In the genomic region with DNA sequence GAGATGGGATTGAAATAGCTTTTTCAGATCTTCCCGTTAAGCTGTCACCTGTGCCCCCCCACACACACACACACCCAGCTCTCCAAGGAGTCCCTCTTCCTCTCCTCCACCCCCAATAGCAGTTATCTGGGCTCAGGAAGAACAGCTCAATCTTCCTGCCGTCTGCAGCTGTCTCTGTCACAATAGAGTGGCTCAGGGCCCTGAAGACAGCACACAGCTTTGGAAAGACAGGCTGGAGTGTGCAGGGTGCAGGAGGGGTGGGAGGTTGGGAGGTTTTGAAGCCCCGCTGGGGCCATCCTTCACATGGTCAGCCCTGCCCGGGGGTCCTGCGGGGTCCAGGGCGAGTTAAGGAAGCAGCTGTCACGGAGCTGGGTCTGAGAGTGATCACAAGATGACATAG, we compare ENCODE assay signal across 11 mouse cellular contexts.
DNase-seq lines count a peak whose midpoint lies in the region; ATAC-seq and TF ChIP-seq lines count a peak whose summit lies in the region.
"Had no signal": no experiment of that assay in that cellular context is flagged by ENCODE, and none has a peak within 500 bp of the region (broad histone marks: within the 10 kb centered on the region; RNA-seq: fewer than 3 reads in every experiment).

No protein-coding gene starts in this region.

- ATAC-seq in intestine, embryonic 15.5 days = no peak
- ATAC-seq in intestine, postnatal 0 days = no peak
- no peak for ATAC-seq in forebrain, embryonic 12.5 days (ENCODE audit: low FRiP score)
- ATAC-seq in forebrain, embryonic 16.5 days = peak; percentile 67; the same call in 1 of the 2 replicates
- no peak; the same call in 1 of the 2 replicates for ATAC-seq in midbrain, embryonic 14.5 days (ENCODE audit: low FRiP score, low TSS enrichment)

- WGBS in intestine, embryonic 15.5 days = 21% methylated on average over 7 of the region's 7 CpGs
- 28% methylated on average over 7 of the region's 7 CpGs for WGBS in intestine, postnatal 0 days
- 13% methylated on average over 7 of the region's 7 CpGs for WGBS in forebrain, embryonic 12.5 days
- WGBS in forebrain, embryonic 16.5 days = 15% methylated on average over 7 of the region's 7 CpGs
- WGBS in midbrain, embryonic 14.5 days = 4% methylated on average over 7 of the region's 7 CpGs

- no peak overlapping the region for H3K4me3 ChIP-seq in intestine, embryonic 15.5 days (replicated peaks)
- H3K4me3 ChIP-seq in intestine, postnatal 0 days (ENCODE audit: low read depth, low read length) = no peak overlapping the region
- H3K4me3 ChIP-seq in forebrain, embryonic 12.5 days (replicated peaks) = no peak overlapping the region
- H3K4me3 ChIP-seq in forebrain, embryonic 16.5 days (replicated peaks; ENCODE audit: low read length) = no peak overlapping the region
- H3K4me3 ChIP-seq in midbrain, embryonic 14.5 days (replicated peaks; ENCODE audit: low read depth, low read length) = no peak overlapping the region

- no peaks in the 10 kb centered on the region for H3K9me3 ChIP-seq in intestine, embryonic 15.5 days
- no peaks in the 10 kb centered on the region for H3K9me3 ChIP-seq in intestine, postnatal 0 days (ENCODE audit: control insufficient read depth)
- no peaks in the 10 kb centered on the region for H3K9me3 ChIP-seq in forebrain, embryonic 12.5 days
- no peaks in the 10 kb centered on the region for H3K9me3 ChIP-seq in forebrain, embryonic 16.5 days (ENCODE audit: control insufficient read depth, low read length)
- no peaks in the 10 kb centered on the region for H3K9me3 ChIP-seq in midbrain, embryonic 14.5 days (ENCODE audit: control insufficient read depth, low read length)
- H3K9me3 ChIP-seq: embryonic facial prominence, embryonic 12.5 days had no signal

- TF ChIP-seq CTCF in intestine, postnatal 0 days (IDR thresholded peaks at IDR 0.05; ENCODE audit: low read depth) = no peak

- H3K27ac ChIP-seq in intestine, embryonic 15.5 days = no peak overlapping the region
- no peak overlapping the region for H3K27ac ChIP-seq in intestine, postnatal 0 days (ENCODE audit: low read depth, low read length)
- 0 out of 2 replicates have a peak overlapping the region, but pooled peaks have one; percentile 36 for H3K27ac ChIP-seq in forebrain, embryonic 12.5 days
- no peak overlapping the region for H3K27ac ChIP-seq in forebrain, embryonic 16.5 days (ENCODE audit: low read length)
- no peak overlapping the region for H3K27ac ChIP-seq in midbrain, embryonic 14.5 days (replicated peaks; ENCODE audit: low read depth, low read length)
- H3K27ac ChIP-seq: embryonic facial prominence, embryonic 12.5 days had no signal

- H3K4me2 ChIP-seq in intestine, embryonic 15.5 days (replicated peaks) = 0 out of 2 replicates have a peak overlapping the region, but pooled peaks have one; percentile 57
- H3K4me2 ChIP-seq in intestine, postnatal 0 days (replicated peaks; ENCODE audit: low read depth) = no peak overlapping the region
- H3K4me2 ChIP-seq in forebrain, embryonic 12.5 days = peak overlapping the region; percentile 50
- no peak overlapping the region for H3K4me2 ChIP-seq in forebrain, embryonic 16.5 days (ENCODE audit: low read length)
- no peak overlapping the region; the same call in 1 of the 2 replicates for H3K4me2 ChIP-seq in midbrain, embryonic 14.5 days (ENCODE audit: low read length)

- DNase-seq in midbrain, embryonic 14.5 days = peak; percentile 42
- no peak for DNase-seq in MN1 (ENCODE audit: low spot score)
- DNase-seq in adrenal gland, postnatal 10 days = no peak
- DNase-seq in lung, postnatal 25 days (ENCODE audit: low spot score) = no peak
- DNase-seq: liver; thymus, postnatal 4 days had no signal

- peaks cover 19% of the 10 kb centered on the region for H3K4me1 ChIP-seq in intestine, embryonic 15.5 days (replicated peaks)
- no peaks in the 10 kb centered on the region for H3K4me1 ChIP-seq in intestine, postnatal 0 days (replicated peaks; ENCODE audit: control insufficient read depth, insufficient read depth, low read length)
- peaks cover 28% of the 10 kb centered on the region for H3K4me1 ChIP-seq in forebrain, embryonic 12.5 days
- H3K4me1 ChIP-seq in forebrain, embryonic 16.5 days (replicated peaks; ENCODE audit: control insufficient read depth, insufficient read depth, low read length) = peaks cover 17% of the 10 kb centered on the region
- H3K4me1 ChIP-seq in midbrain, embryonic 14.5 days (ENCODE audit: control insufficient read depth, insufficient read depth, low read length) = peaks cover 29% of the 10 kb centered on the region

- no peaks in the 10 kb centered on the region; the same call in 1 of the 2 replicates for H3K27me3 ChIP-seq in intestine, embryonic 15.5 days (replicated peaks)
- no peaks in the 10 kb centered on the region for H3K27me3 ChIP-seq in intestine, postnatal 0 days (replicated peaks; ENCODE audit: control insufficient read depth, insufficient read depth, low read length)
- 0 out of 2 replicates have a peak, but pooled peaks cover 14% of the 10 kb centered on the region for H3K27me3 ChIP-seq in forebrain, embryonic 12.5 days
- no peaks in the 10 kb centered on the region for H3K27me3 ChIP-seq in forebrain, embryonic 16.5 days (replicated peaks; ENCODE audit: control insufficient read depth, insufficient read depth, low read length)
- H3K27me3 ChIP-seq in midbrain, embryonic 14.5 days (ENCODE audit: control insufficient read depth, insufficient read depth, low read length) = no peaks in the 10 kb centered on the region

- no peak overlapping the region for H3K9ac ChIP-seq in intestine, embryonic 15.5 days
- H3K9ac ChIP-seq in intestine, postnatal 0 days (ENCODE audit: low read depth, low read length) = no peak overlapping the region
- H3K9ac ChIP-seq in forebrain, embryonic 12.5 days = no peak overlapping the region; the same call in 1 of the 2 replicates
- no peak overlapping the region for H3K9ac ChIP-seq in forebrain, embryonic 16.5 days (replicated peaks; ENCODE audit: low read depth, low read length)
- H3K9ac ChIP-seq in midbrain, embryonic 14.5 days (replicated peaks; ENCODE audit: low read length) = 0 out of 2 replicates have a peak overlapping the region, but pooled peaks have one; percentile 20
- H3K9ac ChIP-seq: embryonic facial prominence, embryonic 12.5 days had no signal

- H3K36me3 ChIP-seq in intestine, embryonic 15.5 days = no peaks in the 10 kb centered on the region
- H3K36me3 ChIP-seq in intestine, postnatal 0 days (ENCODE audit: control insufficient read depth, insufficient read depth) = no peaks in the 10 kb centered on the region
- H3K36me3 ChIP-seq in forebrain, embryonic 12.5 days (replicated peaks) = no peaks in the 10 kb centered on the region
- no peaks in the 10 kb centered on the region for H3K36me3 ChIP-seq in forebrain, embryonic 16.5 days (ENCODE audit: control insufficient read depth, insufficient read depth)
- H3K36me3 ChIP-seq in midbrain, embryonic 14.5 days (ENCODE audit: control insufficient read depth, insufficient read depth, low read length) = no peaks in the 10 kb centered on the region
- H3K36me3 ChIP-seq: embryonic facial prominence, embryonic 12.5 days had no signal

Comparison
In these comparisons a context has a peak if more than half of its experiments do, and no peak if none do; other contexts are left out.
1. H3K4me2 ChIP-seq: peak in intestine, embryonic 15.5 days (single experiment) and forebrain, embryonic 12.5 days (single experiment); none in intestine, postnatal 0 days (single experiment), forebrain, embryonic 16.5 days (single experiment) and midbrain, embryonic 14.5 days (single experiment).